Mouse (Mus musculus) hematopoietic stem cell, adult 5-6 weeks (primary cell): ENCODE data around the gene Lce1c. TPM values are rescaled to one million over a fixed set of nuclear protein-coding genes. Genes with fewer than 3 reads are reported as not detected.

Experiments
- ATAC-seq, 2 experiments: fragments of 125-278 bp in 1 of 2; replicated peaks in 1 of 2; 2 replicates each; pipeline ENCODE4 v1.8.0; 2016 to 2017; ENCODE audit warnings: inconsistent platforms in 2 of 2, mild to moderate bottlenecking in 2 of 2, moderate number of reproducible peaks in 2 of 2, low read depth in 1 of 2, moderate TSS enrichment in 1 of 2; ENCODE audit not compliant: low FRiP score in 2 of 2, poor library complexity in 2 of 2, severe bottlenecking in 2 of 2, insufficient read depth in 1 of 2, low TSS enrichment in 1 of 2
- total RNA-seq: library from RNA; stranded (forward); fragments of 172-1452, 232-1000 nt; gene quantifications from 2 replicates; pipeline ENCODE4 v1.2.3, GENCODE M21; 2017

The Lce1c gene
- total RNA-seq: not detected in 2 replicates

- no peak for ATAC-seq
Observed at GRCm38 (mm10) chr3:92678947-92679346, at the start of gene Lce1c. Lce1c (plus strand) TSS chr3:92679247.

GRCm38 (mm10) chr3:92637745-92638652, 41.0 kb upstream of the Lce1c start:
- no peak for ATAC-seq

- ATAC-seq: no peak
Observed at GRCm38 (mm10) chr3:92638653-92638991, 40.4 kb upstream of the Lce1c start.

GRCm38 (mm10) chr3:92639854-92640253, 39.2 kb upstream of the Lce1c start:
- ATAC-seq: no peak

- ATAC-seq: no peak
Observed at GRCm38 (mm10) chr3:92648207-92648606, 30.8 kb upstream of the Lce1c start, which contains the start of gene Lce1a1. Lce1a1 (minus strand) TSS chr3:92648307.

- no peak for ATAC-seq
Observed at GRCm38 (mm10) chr3:92656826-92657225, 22.2 kb upstream of the Lce1c start, which contains the start of gene Lce1b. Lce1b (minus strand) TSS chr3:92656926.

- no peak for ATAC-seq
Observed at GRCm38 (mm10) chr3:92670215-92670614, 8.8 kb upstream of the Lce1c start, which contains the start of gene Lce1a2. Lce1a2 (minus strand) TSS chr3:92670315.

GRCm38 (mm10) chr3:92687110-92687509, 8.1 kb downstream of the Lce1c start, which contains the start of gene Lce1d:
Lce1d (minus strand) TSS chr3:92687210.
- ATAC-seq: no peak

- ATAC-seq: peak in 1 of 2 experiments; percentile 58; a peak in 2 of 4 replicates
Observed at GRCm38 (mm10) chr3:92689154-92689553, 10.1 kb downstream of the Lce1c start.

- no peak for ATAC-seq
Observed at GRCm38 (mm10) chr3:92691688-92692087, 12.6 kb downstream of the Lce1c start.

GRCm38 (mm10) chr3:92694613-92695012, 15.6 kb downstream of the Lce1c start:
- ATAC-seq: no peak

GRCm38 (mm10) chr3:92708974-92709373, 29.9 kb downstream of the Lce1c start, which contains the start of gene Lce1e:
Lce1e (minus strand) TSS chr3:92709074.
- ATAC-seq: no peak

- ATAC-seq: no peak
Observed at GRCm38 (mm10) chr3:92715122-92715521, 36.1 kb downstream of the Lce1c start.

GRCm38 (mm10) chr3:92720250-92720649, 41.2 kb downstream of the Lce1c start, which contains the start of gene Lce1f:
Lce1f (minus strand) TSS chr3:92720350.
- ATAC-seq: no peak

GRCm38 (mm10) chr3:92722631-92723030, 43.6 kb downstream of the Lce1c start:
- no peak for ATAC-seq
